Mouse (Mus musculus): ENCODE measurements around the gene Trim21. TPM values are rescaled to one million over a fixed set of nuclear protein-coding genes. Genes with fewer than 3 reads are reported as not detected.
A peak's percentile ranks its signal among the peaks of the same experiment; 100 is the strongest.

Trim21 gene
- polyA plus RNA-seq, 1 experiment from 2014 or later = 0.59 TPM

GRCm38 (mm10) chr7:102534449-102534848 lies 30.8 kb downstream of the Trim21 start, which contains the start of gene Olfr547:
TSS of gene Olfr547 (plus strand) at chr7:102534749.
- H3K36me3 ChIP-seq = no peaks in the 10 kb centered on the region
- H3K9ac ChIP-seq = no peak within 1 kb of the TSS
- H3K4me2 ChIP-seq (replicated peaks) = no peak within 1 kb of the TSS
- no peaks in the 10 kb centered on the region for H3K4me1 ChIP-seq
- 94% methylated on average over 1 of the region's 1 CpGs for WGBS
- H3K27me3 ChIP-seq = no peaks in the 10 kb centered on the region
- ATAC-seq (ENCODE audit: insufficient number of reproducible peaks, insufficient read depth, low FRiP score, low TSS enrichment) = no peak
- H3K4me3 ChIP-seq = no peak within 1 kb of the TSS
- no peaks in the 10 kb centered on the region for H3K9me3 ChIP-seq
- no peak within 1 kb of the TSS for H3K27ac ChIP-seq

GRCm38 (mm10) chr7:102529052-102529451 lies 36.2 kb downstream of the Trim21 start:
- no peaks in the 10 kb centered on the region for H3K9me3 ChIP-seq
- 70% methylated on average over 1 of the region's 1 CpGs for WGBS

DNA sequence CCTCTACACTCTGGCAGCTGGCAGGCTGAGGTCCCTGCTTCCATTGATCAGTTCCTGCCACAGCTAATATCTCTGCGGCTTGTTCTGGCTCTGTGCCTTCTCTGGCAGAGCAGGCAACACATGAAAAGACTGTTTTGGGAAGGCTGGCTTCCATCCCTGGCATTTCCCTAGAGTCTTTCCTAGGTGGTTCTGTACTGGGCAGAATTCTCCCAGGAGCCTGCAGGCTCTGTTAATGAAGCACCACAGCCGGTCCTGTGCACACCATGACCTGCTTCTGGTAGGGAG lies 48.3 kb downstream of the Trim21 start:
- H3K9me3 ChIP-seq = no peaks in the 10 kb centered on the region
- no peaks in the 10 kb centered on the region for H3K36me3 ChIP-seq
- H3K4me3 ChIP-seq = no peak overlapping the region
- H3K27ac ChIP-seq = no peak overlapping the region
- H3K27me3 ChIP-seq = peaks cover 11% of the 10 kb centered on the region
- WGBS = 81% methylated on average over 2 of the region's 2 CpGs
- peaks cover 7% of the 10 kb centered on the region; the same call in 1 of the 2 replicates for H3K4me1 ChIP-seq
- H3K9ac ChIP-seq = no peak overlapping the region
- no peak for ATAC-seq (ENCODE audit: insufficient number of reproducible peaks, insufficient read depth, low FRiP score, low TSS enrichment)
- H3K4me2 ChIP-seq (replicated peaks) = no peak overlapping the region

More at GRCm38 (mm10) chr7:102529052-102529451, 36.2 kb downstream of the Trim21 start:
- H3K9ac ChIP-seq = no peak overlapping the region
- no peak overlapping the region for H3K4me2 ChIP-seq (replicated peaks)
- no peaks in the 10 kb centered on the region for H3K4me1 ChIP-seq
- H3K36me3 ChIP-seq = no peaks in the 10 kb centered on the region
- H3K4me3 ChIP-seq = no peak overlapping the region
- ATAC-seq (ENCODE audit: insufficient number of reproducible peaks, insufficient read depth, low FRiP score, low TSS enrichment) = no peak
- H3K27ac ChIP-seq = no peak overlapping the region
- no peaks in the 10 kb centered on the region for H3K27me3 ChIP-seq

DNA sequence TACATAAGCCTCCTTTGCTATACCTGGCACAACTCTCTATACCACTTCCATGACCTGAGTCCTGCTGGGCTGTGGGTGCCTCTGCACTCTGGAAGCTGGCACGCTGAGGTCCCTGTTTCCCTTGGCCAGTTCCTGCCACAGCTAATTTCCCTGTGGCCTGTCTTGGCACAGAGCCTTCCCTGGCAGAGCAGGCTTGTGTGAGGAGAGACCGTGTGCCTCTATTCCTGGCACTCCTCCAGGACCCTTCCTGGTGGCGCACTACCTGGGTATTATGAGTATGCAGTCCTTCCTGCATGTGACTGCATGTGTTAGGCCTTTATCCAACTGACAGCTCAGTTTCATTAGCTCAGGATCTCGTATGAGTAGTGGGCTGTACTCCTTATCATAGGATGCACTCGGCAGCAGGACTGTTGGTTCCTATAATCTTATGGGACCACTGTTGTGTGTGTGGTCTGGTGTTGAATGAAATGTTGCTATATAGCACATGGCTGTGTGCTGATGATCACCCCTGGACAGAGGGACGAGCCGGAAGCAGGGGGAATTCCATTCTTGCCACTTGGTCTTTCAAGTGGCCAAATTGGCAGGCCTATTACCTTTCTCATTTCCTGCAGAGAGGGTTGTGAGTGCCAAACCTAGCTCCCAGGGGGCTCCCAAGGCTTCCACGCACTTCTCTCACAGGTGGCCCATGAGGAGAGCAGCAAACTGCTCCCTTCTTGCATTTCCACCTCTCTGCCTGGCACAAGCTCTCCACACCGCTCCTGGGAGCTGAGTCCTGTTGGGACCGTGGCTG lies 48.8 kb downstream of the Trim21 start:
- Histone ChIP-seq H3K4me2 (replicated peaks) (no peak overlapping the region), H3K9me3 (no peaks in the 10 kb centered on the region), H3K9ac (no peak overlapping the region), H3K4me1 (peaks cover 7% of the 10 kb centered on the region; the same call in 1 of the 2 replicates), H3K36me3 (no peaks in the 10 kb centered on the region), H3K27me3 (peaks cover 17% of the 10 kb centered on the region), H3K4me3 (no peak overlapping the region), H3K27ac (no peak overlapping the region)
- 71% methylated on average over 10 of the region's 10 CpGs for WGBS
- no peak for ATAC-seq (ENCODE audit: insufficient number of reproducible peaks, insufficient read depth, low FRiP score, low TSS enrichment)

GRCm38 (mm10) chr7:102514144-102514543 lies 51.1 kb downstream of the Trim21 start:
- H3K36me3 ChIP-seq = no peaks in the 10 kb centered on the region
- no peak for ATAC-seq (ENCODE audit: insufficient number of reproducible peaks, insufficient read depth, low FRiP score, low TSS enrichment)
- WGBS = 64% methylated on average over 4 of the region's 4 CpGs

GRCm38 (mm10) chr7:102512814-102513435 lies 52.4 kb downstream of the Trim21 start:
- Histone ChIP-seq H3K27ac (no peak overlapping the region), H3K4me2 (replicated peaks) (peak overlapping the region; percentile 77), H3K4me3 (peak overlapping the region; percentile 41), H3K4me1 (peaks cover 7% of the 10 kb centered on the region; the same call in 1 of the 2 replicates), H3K9me3 (no peaks in the 10 kb centered on the region), H3K36me3 (no peaks in the 10 kb centered on the region), H3K27me3 (peaks cover 18% of the 10 kb centered on the region), H3K9ac (peak overlapping the region; percentile 59)
- WGBS = under 1% methylated on average over 53 of the region's 54 CpGs
- peak; percentile 94 for ATAC-seq (ENCODE audit: insufficient number of reproducible peaks, insufficient read depth, low FRiP score, low TSS enrichment)

More at GRCm38 (mm10) chr7:102514144-102514543, 51.1 kb downstream of the Trim21 start:
- Histone ChIP-seq H3K9me3 (no peaks in the 10 kb centered on the region), H3K9ac (no peak overlapping the region), H3K4me3 (no peak overlapping the region), H3K27me3 (peaks cover 18% of the 10 kb centered on the region), H3K4me2 (replicated peaks) (no peak overlapping the region), H3K27ac (no peak overlapping the region), H3K4me1 (peaks cover 7% of the 10 kb centered on the region; the same call in 1 of the 2 replicates)

GRCm38 (mm10) chr7:102511927-102512326 lies 53.4 kb downstream of the Trim21 start:
- H3K9ac ChIP-seq = no peak overlapping the region
- no peak overlapping the region for H3K4me3 ChIP-seq
- no peak overlapping the region for H3K27ac ChIP-seq
- peaks cover 7% of the 10 kb centered on the region; the same call in 1 of the 2 replicates for H3K4me1 ChIP-seq
- ATAC-seq (ENCODE audit: insufficient number of reproducible peaks, insufficient read depth, low FRiP score, low TSS enrichment) = no peak
- peaks cover 18% of the 10 kb centered on the region for H3K27me3 ChIP-seq
- H3K9me3 ChIP-seq = no peaks in the 10 kb centered on the region
- no peaks in the 10 kb centered on the region for H3K36me3 ChIP-seq
- WGBS = 93% methylated on average over 10 of the region's 10 CpGs
- H3K4me2 ChIP-seq (replicated peaks) = no peak overlapping the region

DNA sequence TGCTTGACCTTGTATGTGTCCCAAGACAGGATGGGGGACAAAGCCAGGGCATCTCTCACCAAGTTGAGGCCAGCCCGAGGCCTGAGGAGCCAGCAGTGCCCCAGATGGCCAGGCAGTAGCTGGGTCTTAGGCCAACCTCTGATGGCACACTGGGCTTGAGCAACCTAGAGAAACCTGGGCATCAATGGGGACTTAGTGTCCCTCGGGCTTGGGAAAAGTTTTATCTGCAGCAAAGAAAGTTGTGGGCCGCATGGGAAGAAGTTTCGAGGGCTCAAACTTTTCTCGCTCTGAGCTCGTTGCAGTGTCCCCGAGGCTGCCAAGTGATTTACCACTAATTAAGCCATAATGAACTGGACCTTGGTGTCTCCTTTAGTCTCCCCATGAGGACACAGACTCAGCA lies 55.6 kb downstream of the Trim21 start:
- no peak for ATAC-seq (ENCODE audit: insufficient number of reproducible peaks, insufficient read depth, low FRiP score, low TSS enrichment)
- H3K9me3 ChIP-seq = no peaks in the 10 kb centered on the region
- H3K27ac ChIP-seq = no peak overlapping the region
- no peak overlapping the region for H3K4me2 ChIP-seq (replicated peaks)
- no peak overlapping the region for H3K4me3 ChIP-seq
- H3K9ac ChIP-seq = no peak overlapping the region
- WGBS = 64% methylated on average over 7 of the region's 7 CpGs
- H3K36me3 ChIP-seq = no peaks in the 10 kb centered on the region
- no peaks in the 10 kb centered on the region; the same call in 1 of the 2 replicates for H3K4me1 ChIP-seq
- H3K27me3 ChIP-seq = peaks cover 18% of the 10 kb centered on the region

DNA sequence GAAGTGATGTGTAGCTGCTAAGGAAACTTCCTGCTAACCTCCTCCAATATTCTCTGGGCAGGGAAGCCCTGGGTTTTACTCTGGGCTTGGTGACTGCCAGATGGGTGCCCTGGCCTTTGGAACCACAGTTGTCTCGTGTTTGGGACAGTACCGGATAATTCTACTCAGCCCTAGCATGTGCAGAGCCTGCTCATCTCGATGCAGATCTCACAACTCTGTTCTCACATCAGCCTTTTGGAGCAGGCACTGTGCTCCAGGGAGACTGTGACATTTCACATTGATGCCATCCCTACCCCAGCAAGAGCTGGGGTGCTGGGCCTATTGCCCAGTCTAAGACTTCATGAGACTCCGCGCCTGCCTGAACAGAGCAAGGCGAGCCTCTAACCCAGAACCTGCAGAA lies 56.6 kb downstream of the Trim21 start:
- no peaks in the 10 kb centered on the region for H3K9me3 ChIP-seq
- no peaks in the 10 kb centered on the region for H3K36me3 ChIP-seq
- H3K4me3 ChIP-seq = no peak overlapping the region
- 87% methylated on average over 6 of the region's 6 CpGs for WGBS
- peaks cover 16% of the 10 kb centered on the region for H3K27me3 ChIP-seq
- no peaks in the 10 kb centered on the region for H3K4me1 ChIP-seq
- H3K27ac ChIP-seq = no peak overlapping the region
- no peak overlapping the region for H3K4me2 ChIP-seq (replicated peaks)
- H3K9ac ChIP-seq = no peak overlapping the region
- no peak for ATAC-seq (ENCODE audit: insufficient number of reproducible peaks, insufficient read depth, low FRiP score, low TSS enrichment)

GRCm38 (mm10) chr7:102508066-102508465 lies 57.2 kb downstream of the Trim21 start:
- H3K27me3 ChIP-seq = peaks cover 14% of the 10 kb centered on the region
- no peak overlapping the region for H3K27ac ChIP-seq
- H3K4me2 ChIP-seq (replicated peaks) = no peak overlapping the region
- no peaks in the 10 kb centered on the region for H3K36me3 ChIP-seq
- ATAC-seq (ENCODE audit: insufficient number of reproducible peaks, insufficient read depth, low FRiP score, low TSS enrichment) = no peak
- H3K4me1 ChIP-seq = no peaks in the 10 kb centered on the region
- H3K4me3 ChIP-seq = no peak overlapping the region
- 84% methylated on average over 9 of the region's 9 CpGs for WGBS
- no peaks in the 10 kb centered on the region for H3K9me3 ChIP-seq
- no peak overlapping the region for H3K9ac ChIP-seq

Data from embryonic facial prominence, embryonic 12.5 days (tissue).